Mouse (Mus musculus): ENCODE measurements around the gene Faim2.

The Faim2 gene

GRCm38 (mm10) chr15:99527629-99528353 lies at the start of gene Faim2:
Gene Faim2, minus strand, starts transcription at chr15:99528165.
- no peak for DNase-seq (ENCODE audit: low read depth in 2 of 2, low spot score in 2 of 2)

- no peak for DNase-seq (ENCODE audit: low read depth in 2 of 2, low spot score in 2 of 2)
Measured at GRCm38 (mm10) chr15:99569123-99569522, 41.2 kb upstream of the Faim2 start.

DNA sequence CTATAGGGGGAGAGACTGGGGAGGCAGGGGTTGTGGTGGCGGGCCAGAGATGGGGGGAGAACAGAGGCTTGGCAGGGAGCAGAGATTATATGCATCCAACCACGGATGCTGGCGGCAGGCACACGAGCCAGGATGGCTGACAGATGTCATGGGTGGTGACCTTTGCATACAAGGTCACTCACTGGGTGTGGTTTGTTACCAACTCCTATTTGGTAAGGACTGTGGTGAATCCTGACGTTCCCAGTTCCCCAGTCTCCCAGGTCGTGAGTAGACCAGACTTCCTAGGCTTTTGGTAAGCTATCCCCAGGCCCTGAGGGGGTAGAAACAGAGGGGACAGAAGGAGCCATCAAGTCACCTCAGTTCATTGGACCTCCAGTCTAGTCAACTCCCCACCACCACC lies 40.7 kb upstream of the Faim2 start:
- no peak for DNase-seq (ENCODE audit: low read depth in 2 of 2, low spot score in 2 of 2)

DNA sequence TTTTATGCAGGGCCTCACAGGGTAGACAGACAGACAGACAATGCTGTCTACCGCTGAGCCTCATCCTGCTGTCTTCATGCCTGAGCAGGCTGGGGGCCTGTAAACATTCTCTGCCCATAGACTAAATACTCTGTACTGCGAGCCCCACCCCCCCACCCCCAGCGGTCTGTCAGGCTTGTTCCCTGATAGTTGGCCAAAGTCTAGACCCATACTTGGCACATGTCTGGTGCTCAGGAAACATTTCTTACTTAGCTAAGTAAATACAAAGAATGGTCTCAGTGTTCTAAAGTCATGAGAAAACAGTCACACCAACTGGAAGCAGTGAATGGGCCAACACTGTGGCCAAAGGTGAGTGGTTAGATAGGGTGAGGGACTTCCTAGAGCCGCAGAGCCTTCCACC lies 39.4 kb upstream of the Faim2 start:
- DNase-seq (ENCODE audit: low read depth in 2 of 2, low spot score in 2 of 2) = no peak

DNA sequence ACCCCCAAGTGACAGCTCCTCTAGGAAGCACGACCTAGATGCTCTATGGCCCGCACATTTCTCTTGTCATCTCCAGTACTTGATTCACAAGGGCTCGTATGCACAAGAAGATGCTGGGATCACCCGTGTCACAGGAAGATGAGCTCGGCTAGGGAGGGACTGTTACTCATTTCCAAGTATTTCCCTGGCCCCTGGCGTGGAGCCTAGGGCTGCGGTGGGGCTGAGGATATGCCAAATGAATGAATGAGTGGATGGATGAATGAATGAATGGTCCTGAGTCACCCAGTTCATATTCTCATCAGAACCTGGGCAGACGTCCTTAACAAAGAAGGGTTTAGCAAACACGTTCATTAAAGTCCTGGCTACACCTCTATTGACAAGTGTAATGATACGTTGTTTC lies 32.3 kb upstream of the Faim2 start:
- no peak for DNase-seq (ENCODE audit: low read depth in 2 of 2, low spot score in 2 of 2)

DNA sequence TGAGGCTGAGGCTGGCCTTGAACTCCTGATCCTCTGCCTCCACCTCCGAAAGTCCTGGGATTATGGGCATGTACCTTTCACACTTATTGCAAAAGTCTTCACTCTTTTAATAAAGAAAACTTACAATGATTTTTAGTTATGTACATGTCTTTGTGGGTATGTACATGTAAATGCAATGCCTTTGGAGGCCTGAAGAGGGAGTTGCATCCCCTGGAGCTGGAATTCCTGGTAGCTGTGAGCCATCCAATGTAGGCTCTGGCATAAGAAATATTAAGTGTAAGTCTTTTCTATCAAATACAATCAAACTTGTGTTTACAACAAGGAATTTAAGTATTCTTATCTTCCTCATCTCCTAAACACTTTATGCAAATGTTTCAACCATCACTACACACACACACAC lies 31.0 kb upstream of the Faim2 start:
- DNase-seq (ENCODE audit: low read depth in 2 of 2, low spot score in 2 of 2) = no peak

DNA sequence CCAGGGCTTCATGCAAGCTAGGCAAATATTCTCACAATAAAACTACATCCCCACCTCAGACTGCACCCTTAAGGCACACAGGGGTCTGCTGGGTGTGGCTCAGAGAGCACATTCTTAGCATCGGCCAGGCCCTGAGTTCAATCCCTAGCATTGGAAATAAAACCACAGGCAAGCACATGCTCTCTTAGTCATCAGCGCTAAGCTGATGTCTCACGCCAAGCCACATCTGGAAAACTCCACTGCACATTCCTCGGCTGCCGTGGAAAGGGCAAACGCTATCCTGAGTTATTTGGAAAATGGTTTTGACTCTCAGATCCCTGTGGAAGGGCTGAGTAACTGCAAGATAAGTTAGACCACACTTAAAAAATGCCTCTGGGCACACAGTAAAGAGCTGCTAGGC lies 25.8 kb upstream of the Faim2 start:
- DNase-seq (ENCODE audit: low read depth in 2 of 2, low spot score in 2 of 2) = no peak

- DNase-seq (ENCODE audit: low read depth in 2 of 2, low spot score in 2 of 2) = no peak
Measured at GRCm38 (mm10) chr15:99549901-99550300, 21.9 kb upstream of the Faim2 start.

- no peak for DNase-seq (ENCODE audit: low read depth in 2 of 2, low spot score in 2 of 2)
Measured at GRCm38 (mm10) chr15:99547732-99548131, 19.8 kb upstream of the Faim2 start.

- no peak for DNase-seq (ENCODE audit: low read depth in 2 of 2, low spot score in 2 of 2)
Measured at GRCm38 (mm10) chr15:99546596-99546995, 18.6 kb upstream of the Faim2 start.

- no peak for DNase-seq (ENCODE audit: low read depth in 2 of 2, low spot score in 2 of 2)
Measured at GRCm38 (mm10) chr15:99544047-99544446, 16.1 kb upstream of the Faim2 start.

GRCm38 (mm10) chr15:99539891-99540290 lies 11.9 kb upstream of the Faim2 start:
- DNase-seq (ENCODE audit: low read depth in 2 of 2, low spot score in 2 of 2) = no peak

- no peak for DNase-seq (ENCODE audit: low read depth in 2 of 2, low spot score in 2 of 2)
Measured at GRCm38 (mm10) chr15:99536889-99537862, 9.2 kb upstream of the Faim2 start.

GRCm38 (mm10) chr15:99532023-99532422 lies 4.1 kb upstream of the Faim2 start:
- DNase-seq (ENCODE audit: low read depth in 2 of 2, low spot score in 2 of 2) = no peak

GRCm38 (mm10) chr15:99531146-99531545 lies 3.2 kb upstream of the Faim2 start:
- DNase-seq (ENCODE audit: low read depth in 2 of 2, low spot score in 2 of 2) = no peak

DNA sequence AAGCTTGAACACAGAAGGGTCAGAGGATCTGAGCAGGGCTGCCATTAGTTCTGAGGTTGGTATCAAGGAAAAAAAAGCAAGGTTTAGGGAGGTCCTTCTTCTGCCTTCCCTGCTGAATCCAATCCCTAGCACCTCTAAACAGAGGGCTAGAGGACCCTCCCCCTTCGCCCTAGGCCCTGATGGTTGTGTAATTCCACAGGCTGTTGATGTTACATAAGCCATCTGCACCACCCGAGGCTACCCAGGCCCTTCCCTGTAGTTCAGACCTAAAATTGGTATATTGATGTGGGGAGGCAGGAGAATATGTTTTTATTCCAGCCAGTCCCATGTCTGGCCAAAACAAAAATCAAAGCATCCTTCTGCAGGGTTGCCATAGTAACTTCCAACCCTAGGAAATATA lies 1.3 kb downstream of the Faim2 start:
- DNase-seq (ENCODE audit: low read depth in 2 of 2, low spot score in 2 of 2) = no peak

- no peak for DNase-seq (ENCODE audit: low read depth in 2 of 2, low spot score in 2 of 2)
Measured at GRCm38 (mm10) chr15:99520306-99520705, 7.7 kb downstream of the Faim2 start.

GRCm38 (mm10) chr15:99519626-99520025 lies 8.3 kb downstream of the Faim2 start:
- no peak for DNase-seq (ENCODE audit: low read depth in 2 of 2, low spot score in 2 of 2)

GRCm38 (mm10) chr15:99517715-99518114 lies 10.2 kb downstream of the Faim2 start:
- no peak for DNase-seq (ENCODE audit: low read depth in 2 of 2, low spot score in 2 of 2)

DNA sequence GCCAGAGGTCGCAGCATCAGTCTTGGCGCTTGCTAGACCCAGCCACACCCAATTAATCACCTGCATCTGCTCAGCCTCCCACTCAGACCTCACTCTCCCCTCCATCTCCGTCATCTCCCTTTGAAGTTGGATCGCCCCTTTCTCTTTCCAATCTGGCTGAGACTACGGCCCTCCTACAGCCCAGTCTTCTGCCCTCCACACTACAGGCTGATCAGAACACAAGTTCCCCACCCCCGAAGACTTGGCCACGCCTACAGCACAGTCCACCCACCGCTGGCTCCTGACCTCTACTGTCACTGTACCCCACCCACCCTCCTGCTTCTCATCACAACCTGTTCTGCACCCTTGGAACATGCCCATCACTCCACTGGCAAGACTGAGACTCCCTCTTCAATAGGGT lies 11.2 kb downstream of the Faim2 start:
- DNase-seq (ENCODE audit: low read depth in 2 of 2, low spot score in 2 of 2) = no peak

- DNase-seq (ENCODE audit: low read depth in 2 of 2, low spot score in 2 of 2) = no peak
Measured at GRCm38 (mm10) chr15:99511797-99512525, 16.0 kb downstream of the Faim2 start.

DNA sequence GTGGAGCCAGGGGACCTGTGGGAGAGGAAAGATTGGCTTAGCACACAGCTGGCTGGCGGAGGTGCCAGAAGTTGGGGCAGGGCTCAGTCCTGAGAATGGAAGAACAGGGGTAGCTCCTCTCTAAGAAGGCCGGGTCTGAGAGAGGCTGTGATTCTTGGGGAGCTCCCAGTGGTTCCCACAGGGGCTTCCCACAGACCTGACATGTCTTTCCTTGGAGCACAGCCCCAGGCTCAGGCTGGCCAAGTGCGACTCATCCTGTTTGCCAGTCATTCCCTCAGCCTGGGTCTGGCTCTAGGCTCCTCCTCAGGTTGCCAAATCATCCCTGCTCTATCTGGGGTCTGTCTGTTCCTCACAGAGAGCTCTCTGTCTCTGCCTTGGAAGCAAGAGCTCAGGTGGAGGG lies 17.3 kb downstream of the Faim2 start:
- DNase-seq (ENCODE audit: low read depth in 2 of 2, low spot score in 2 of 2) = no peak

Measured in CD8-positive naive resting alpha-beta T cell, adult 2 months (primary cell).